Mouse (Mus musculus): ENCODE measurements around the gene Itga7. TPM values are rescaled to one million over a fixed set of nuclear protein-coding genes. Genes with fewer than 3 reads are reported as not detected.

Itga7 gene
- polyA plus RNA-seq, 1 experiment from 2014 or later: 3.3 TPM

- ATAC-seq (ENCODE audit: low read depth): no peak
- Histone ChIP-seq H3K9ac (replicated peaks; ENCODE audit: low read depth, low read length) (0 out of 2 replicates have a peak overlapping the region, but pooled peaks have one; percentile 81), H3K36me3 (ENCODE audit: control insufficient read depth, insufficient read depth, low read length) (no peaks in the 10 kb centered on the region), H3K4me2 (ENCODE audit: low read depth, low read length) (peak overlapping the region; percentile 75), H3K4me3 (ENCODE audit: low read depth, low read length) (peak overlapping the region; percentile 67), H3K4me1 (ENCODE audit: control insufficient read depth, insufficient read depth, low read length) (no peaks in the 10 kb centered on the region), H3K27ac (ENCODE audit: low read depth, low read length) (no peak overlapping the region), H3K9me3 (ENCODE audit: control insufficient read depth, low read length) (no peaks in the 10 kb centered on the region), H3K27me3 (ENCODE audit: control insufficient read depth, insufficient read depth, low read length) (no peaks in the 10 kb centered on the region; the same call in 1 of the 2 replicates)
- 60% methylated on average over 13 of the region's 13 CpGs for WGBS
Measured at GRCm38 (mm10) chr10:128908778-128909448, 24.7 kb upstream of the Itga7 start.

GRCm38 (mm10) chr10:128909567-128910028 lies 24.0 kb upstream of the Itga7 start:
- Histone ChIP-seq H3K4me1 (ENCODE audit: control insufficient read depth, insufficient read depth, low read length) (no peaks in the 10 kb centered on the region), H3K4me3 (ENCODE audit: low read depth, low read length) (peak overlapping the region; percentile 67), H3K4me2 (ENCODE audit: low read depth, low read length) (peak overlapping the region; percentile 75), H3K27me3 (ENCODE audit: control insufficient read depth, insufficient read depth, low read length) (no peaks in the 10 kb centered on the region; the same call in 1 of the 2 replicates), H3K36me3 (ENCODE audit: control insufficient read depth, insufficient read depth, low read length) (no peaks in the 10 kb centered on the region), H3K9me3 (ENCODE audit: control insufficient read depth, low read length) (no peaks in the 10 kb centered on the region), H3K9ac (replicated peaks; ENCODE audit: low read depth, low read length) (peak overlapping the region; percentile 81), H3K27ac (ENCODE audit: low read depth, low read length) (peak overlapping the region; percentile 48; the same call in 1 of the 2 replicates)
- peak; percentile 56 for ATAC-seq (ENCODE audit: low read depth)
- under 1% methylated on average over 28 of the region's 41 CpGs for WGBS

- no peaks in the 10 kb centered on the region for H3K9me3 ChIP-seq (ENCODE audit: control insufficient read depth, low read length)
Measured at GRCm38 (mm10) chr10:128910066-128910841, 23.4 kb upstream of the Itga7 start.

DNA sequence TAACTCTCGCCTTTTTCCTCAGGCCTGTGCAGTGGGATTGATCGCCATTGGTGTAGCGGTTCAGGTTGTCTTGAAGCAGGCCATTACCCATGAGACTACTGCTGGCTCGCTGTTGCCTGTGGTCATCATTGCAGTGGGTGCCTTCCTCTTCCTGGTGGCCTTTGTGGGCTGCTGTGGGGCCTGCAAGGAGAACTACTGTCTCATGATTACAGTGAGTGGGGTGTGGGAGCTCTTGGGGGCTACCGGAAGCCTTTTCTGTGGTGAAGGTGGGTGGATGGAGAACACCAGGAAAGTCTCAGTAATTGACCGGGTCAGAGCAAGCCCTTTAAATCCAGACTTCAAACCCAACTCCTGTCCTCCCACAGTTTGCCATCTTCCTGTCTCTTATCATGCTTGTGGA lies 22.2 kb upstream of the Itga7 start:
- no peak for ATAC-seq (ENCODE audit: low read depth)
- Histone ChIP-seq H3K9me3 (ENCODE audit: control insufficient read depth, low read length) (no peaks in the 10 kb centered on the region), H3K9ac (replicated peaks; ENCODE audit: low read depth, low read length) (no peak overlapping the region), H3K4me1 (ENCODE audit: control insufficient read depth, insufficient read depth, low read length) (no peaks in the 10 kb centered on the region), H3K36me3 (ENCODE audit: control insufficient read depth, insufficient read depth, low read length) (no peaks in the 10 kb centered on the region), H3K4me2 (ENCODE audit: low read depth, low read length) (no peak overlapping the region), H3K4me3 (ENCODE audit: low read depth, low read length) (no peak overlapping the region), H3K27ac (ENCODE audit: low read depth, low read length) (no peak overlapping the region), H3K27me3 (ENCODE audit: control insufficient read depth, insufficient read depth, low read length) (no peaks in the 10 kb centered on the region; the same call in 1 of the 2 replicates)
- WGBS: 92% methylated on average over 6 of the region's 6 CpGs

More at GRCm38 (mm10) chr10:128910066-128910841, 23.4 kb upstream of the Itga7 start:
- 2% methylated on average over 57 of the region's 66 CpGs for WGBS
- Histone ChIP-seq H3K27me3 (ENCODE audit: control insufficient read depth, insufficient read depth, low read length) (no peaks in the 10 kb centered on the region; the same call in 1 of the 2 replicates), H3K4me3 (ENCODE audit: low read depth, low read length) (peak overlapping the region; percentile 67), H3K27ac (ENCODE audit: low read depth, low read length) (peak overlapping the region; percentile 48; the same call in 1 of the 2 replicates), H3K9ac (replicated peaks; ENCODE audit: low read depth, low read length) (peak overlapping the region; percentile 81), H3K4me1 (ENCODE audit: control insufficient read depth, insufficient read depth, low read length) (no peaks in the 10 kb centered on the region), H3K36me3 (ENCODE audit: control insufficient read depth, insufficient read depth, low read length) (no peaks in the 10 kb centered on the region), H3K4me2 (ENCODE audit: low read depth, low read length) (peak overlapping the region; percentile 75)
- ATAC-seq (ENCODE audit: low read depth): peak; percentile 33

GRCm38 (mm10) chr10:128912268-128912667 lies 21.4 kb upstream of the Itga7 start:
- Histone ChIP-seq H3K9ac (replicated peaks; ENCODE audit: low read depth, low read length) (no peak overlapping the region), H3K4me1 (ENCODE audit: control insufficient read depth, insufficient read depth, low read length) (no peaks in the 10 kb centered on the region), H3K27ac (ENCODE audit: low read depth, low read length) (no peak overlapping the region), H3K36me3 (ENCODE audit: control insufficient read depth, insufficient read depth, low read length) (no peaks in the 10 kb centered on the region), H3K4me2 (ENCODE audit: low read depth, low read length) (no peak overlapping the region), H3K4me3 (ENCODE audit: low read depth, low read length) (no peak overlapping the region), H3K9me3 (ENCODE audit: control insufficient read depth, low read length) (no peaks in the 10 kb centered on the region), H3K27me3 (ENCODE audit: control insufficient read depth, insufficient read depth, low read length) (no peaks in the 10 kb centered on the region; the same call in 1 of the 2 replicates)
- WGBS: 91% methylated on average over 3 of the region's 4 CpGs
- ATAC-seq (ENCODE audit: low read depth): no peak

GRCm38 (mm10) chr10:128912791-128913190 lies 20.8 kb upstream of the Itga7 start:
- no peak overlapping the region for H3K4me3 ChIP-seq (ENCODE audit: low read depth, low read length)
- H3K4me1 ChIP-seq (ENCODE audit: control insufficient read depth, insufficient read depth, low read length): no peaks in the 10 kb centered on the region
- H3K9me3 ChIP-seq (ENCODE audit: control insufficient read depth, low read length): no peaks in the 10 kb centered on the region
- H3K9ac ChIP-seq (replicated peaks; ENCODE audit: low read depth, low read length): no peak overlapping the region
- 85% methylated on average over 4 of the region's 4 CpGs for WGBS
- no peaks in the 10 kb centered on the region; the same call in 1 of the 2 replicates for H3K27me3 ChIP-seq (ENCODE audit: control insufficient read depth, insufficient read depth, low read length)
- H3K36me3 ChIP-seq (ENCODE audit: control insufficient read depth, insufficient read depth, low read length): no peaks in the 10 kb centered on the region
- ATAC-seq (ENCODE audit: low read depth): no peak
- no peak overlapping the region for H3K27ac ChIP-seq (ENCODE audit: low read depth, low read length)
- no peak overlapping the region; the same call in 1 of the 2 replicates for H3K4me2 ChIP-seq (ENCODE audit: low read depth, low read length)

DNA sequence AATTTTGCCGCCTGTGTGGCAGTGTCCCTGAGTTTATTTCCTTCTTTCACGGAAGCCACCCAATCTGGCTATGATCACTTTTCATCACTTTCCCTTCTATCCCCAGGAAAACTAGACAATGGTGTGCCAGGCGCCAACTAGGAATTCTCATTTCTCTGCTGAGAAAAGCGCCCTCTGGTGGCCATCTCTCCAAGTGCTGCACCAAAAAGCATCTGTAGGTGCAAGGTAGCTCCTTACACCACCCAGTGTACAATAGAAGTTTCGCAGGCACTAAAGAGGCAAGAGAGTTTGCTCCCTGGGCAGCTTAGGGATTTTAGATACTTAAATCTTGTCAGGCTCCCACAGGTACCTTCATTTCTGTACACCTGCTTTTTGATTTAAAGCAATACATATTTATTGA lies 20.4 kb upstream of the Itga7 start:
- 10% methylated on average over 5 of the region's 5 CpGs for WGBS
- H3K27ac ChIP-seq (ENCODE audit: low read depth, low read length): no peak overlapping the region; the same call in 1 of the 2 replicates
- H3K4me2 ChIP-seq (ENCODE audit: low read depth, low read length): no peak overlapping the region

DNA sequence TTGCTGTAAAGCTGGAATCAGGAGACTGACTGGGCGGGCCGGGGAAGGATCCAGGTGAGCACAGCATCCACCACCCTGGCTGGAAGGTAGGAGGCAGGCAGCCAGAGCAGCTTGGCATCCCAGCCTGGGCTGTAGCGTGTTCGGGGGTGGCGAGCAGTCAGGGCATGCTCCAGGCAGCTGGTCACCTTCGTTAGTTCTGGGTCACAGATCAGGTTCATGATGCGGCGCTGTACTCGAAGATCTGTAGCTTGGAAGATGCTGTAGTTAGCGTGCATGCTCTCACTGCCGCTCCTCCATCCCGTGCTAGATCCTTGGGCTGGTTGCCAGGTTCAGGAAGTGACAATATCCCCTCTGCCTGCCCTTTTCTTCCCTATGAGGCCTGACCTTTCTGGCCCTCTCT lies 19.9 kb upstream of the Itga7 start:
- Histone ChIP-seq H3K4me3 (ENCODE audit: low read depth, low read length) (no peak overlapping the region), H3K4me2 (ENCODE audit: low read depth, low read length) (no peak overlapping the region), H3K4me1 (ENCODE audit: control insufficient read depth, insufficient read depth, low read length) (0 out of 2 replicates have a peak, but pooled peaks cover 3% of the 10 kb centered on the region), H3K27ac (ENCODE audit: low read depth, low read length) (no peak overlapping the region; the same call in 1 of the 2 replicates), H3K36me3 (ENCODE audit: control insufficient read depth, insufficient read depth, low read length) (no peaks in the 10 kb centered on the region), H3K9me3 (ENCODE audit: control insufficient read depth, low read length) (no peaks in the 10 kb centered on the region), H3K9ac (replicated peaks; ENCODE audit: low read depth, low read length) (no peak overlapping the region), H3K27me3 (ENCODE audit: control insufficient read depth, insufficient read depth, low read length) (no peaks in the 10 kb centered on the region; the same call in 1 of the 2 replicates)
- ATAC-seq (ENCODE audit: low read depth): peak; percentile 15; the same call in 1 of the 2 replicates
- 77% methylated on average over 12 of the region's 12 CpGs for WGBS

More for the DNA sequence above, 20.4 kb upstream of the Itga7 start:
- Histone ChIP-seq H3K9me3 (ENCODE audit: control insufficient read depth, low read length) (no peaks in the 10 kb centered on the region), H3K4me1 (ENCODE audit: control insufficient read depth, insufficient read depth, low read length) (no peaks in the 10 kb centered on the region), H3K36me3 (ENCODE audit: control insufficient read depth, insufficient read depth, low read length) (no peaks in the 10 kb centered on the region), H3K9ac (replicated peaks; ENCODE audit: low read depth, low read length) (no peak overlapping the region), H3K4me3 (ENCODE audit: low read depth, low read length) (no peak overlapping the region), H3K27me3 (ENCODE audit: control insufficient read depth, insufficient read depth, low read length) (no peaks in the 10 kb centered on the region; the same call in 1 of the 2 replicates)
- ATAC-seq (ENCODE audit: low read depth): peak; percentile 42

Data from neural tube, embryonic 14.5 days (tissue).